Mouse (Mus musculus) forebrain, embryonic 11.5 days (tissue): ENCODE results near the gene Gm5157. TPM values are rescaled to one million over a fixed set of nuclear protein-coding genes. Genes with fewer than 3 reads are reported as not detected.
"Not testable (repeated sequence)": the region's sequence is repeated elsewhere in the genome, so short reads cannot be mapped to it uniquely, and the experiment has no call there.

Source experiments
- ATAC-seq: fragments of 200-750 bp; cut with Nextera tagmentation; replicated peaks from 2 replicates; pipeline ENCODE4 v1.8.0; 2017; ENCODE audit warnings: moderate TSS enrichment; ENCODE audit not compliant: low FRiP score
- DNase-seq: peaks from one replicate; pipeline ENCODE4 v3.0.0-alpha.2; 2017; ENCODE audit warnings: low spot score
- H3K27ac ChIP-seq: fragments of 300-500 bp; sonication (generic); 2 replicates; pipeline ENCODE4 v1.5.1; 2014; ENCODE audit warnings: low read depth, low read length
- H3K27me3 ChIP-seq: fragments of 300-500 bp; sonication (generic); 2 replicates; pipeline ENCODE4 v1.6.1; 2014; ENCODE audit warnings: mild to moderate bottlenecking, low read length, mixed read lengths; ENCODE audit not compliant: control insufficient read depth, insufficient read depth
- H3K36me3 ChIP-seq: fragments of 300-500 bp; sonication (generic); 2 replicates; pipeline ENCODE4 v1.6.1; 2014; ENCODE audit warnings: mild to moderate bottlenecking, low read length, moderate library complexity, mixed read lengths; ENCODE audit not compliant: control insufficient read depth, insufficient read depth
- H3K4me1 ChIP-seq: fragments of 300-500 bp; sonication (generic); replicated peaks from 2 replicates; pipeline ENCODE4 v1.6.1; 2014; ENCODE audit warnings: low read length, mixed read lengths; ENCODE audit not compliant: control insufficient read depth, insufficient read depth
- H3K4me2 ChIP-seq: fragments of 300-500 bp; sonication (generic); 2 replicates; pipeline ENCODE4 v1.6.1; 2014; ENCODE audit warnings: low read depth, mild to moderate bottlenecking, low read length, moderate library complexity, mixed read lengths; ENCODE audit not compliant: severe bottlenecking
- H3K4me3 ChIP-seq: fragments of 300-500 bp; sonication (generic); 2 replicates; pipeline ENCODE4 v1.5.1; 2014; ENCODE audit warnings: low read depth, low read length
- H3K9ac ChIP-seq: fragments of 300-500 bp; sonication (generic); 2 replicates; pipeline ENCODE4 v1.6.1; 2014; ENCODE audit warnings: low read length
- H3K9me3 ChIP-seq: fragments of 300-500 bp; sonication (generic); 2 replicates; pipeline ENCODE4 v1.6.1; 2016; ENCODE audit warnings: low read length, mixed read lengths; ENCODE audit not compliant: control insufficient read depth
- WGBS: fragments of 180-500 bp; shearing (Covaris S2); extraction: QIAGEN DNeasy Blood & Tissue Kit; methylation state at CpG from one replicate; pipeline ENCODE4 v1.1.7; 2014; 5-methylcytosine and 5-hydroxymethylcytosine counted together
- polyA plus RNA-seq: library from polyadenylated mRNA; unstranded; fragments of >200 nt; fragmentation: Nextera tagmentation; extraction: Ambion mirVana; gene quantifications from 2 replicates; pipeline ENCODE4 v1.2.1, GENCODE M21; 2014

Gene Gm5157
- not detected in 2 replicates for polyA plus RNA-seq

DNA sequence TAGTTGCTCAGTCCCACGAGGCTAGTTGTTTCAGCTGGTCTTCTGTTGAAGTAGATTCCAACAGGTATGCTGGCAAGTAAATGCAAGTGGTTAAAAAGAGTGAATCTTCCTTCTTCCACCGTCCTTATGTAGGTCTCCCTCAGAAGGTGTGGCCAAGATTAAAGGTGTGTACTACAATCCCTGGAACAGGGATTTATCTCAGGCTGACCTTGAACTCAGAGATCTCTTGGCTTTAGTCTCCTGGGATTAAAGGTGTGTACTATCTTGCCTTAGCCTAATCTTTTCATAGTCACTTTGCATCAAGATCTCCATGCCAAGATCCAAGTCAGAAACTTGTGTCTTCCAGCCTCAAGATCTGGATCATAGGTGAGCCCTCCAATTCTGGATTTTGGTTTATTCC, at the start of gene Gm5157:
Gene Gm5157 (minus strand): TSS at position 101 of the 400 bp plus-strand sequence.
- DNase-seq, H3K4me1 ChIP-seq, H3K4me2 ChIP-seq, H3K9ac ChIP-seq, H3K4me3 ChIP-seq, ATAC-seq, H3K36me3 ChIP-seq, H3K9me3 ChIP-seq, H3K27ac ChIP-seq, H3K27me3 ChIP-seq: not testable (repeated sequence)
- 46% methylated on average over 1 of the region's 2 CpGs for WGBS

DNA sequence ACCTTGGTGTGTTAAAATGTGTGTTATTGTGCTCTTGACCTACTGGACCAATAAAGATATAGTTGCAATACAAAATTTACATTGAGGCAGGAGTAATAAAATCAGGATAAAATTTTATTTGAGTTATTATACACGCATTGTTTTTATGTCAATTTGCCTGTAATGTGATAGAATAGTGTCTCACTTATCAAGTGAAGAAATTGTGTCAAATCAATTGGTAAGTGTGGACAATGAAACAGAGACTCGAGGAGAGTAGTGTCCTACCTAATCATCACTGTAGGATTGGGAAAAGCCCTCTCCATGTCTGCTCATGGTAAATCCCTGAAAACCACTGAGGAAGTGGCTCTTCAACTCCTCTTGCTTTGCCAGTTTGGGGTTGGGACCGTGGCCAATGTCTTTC, 28.3 kb downstream of the Gm5157 start, which contains the start of gene Vmn1r123:
Gene Vmn1r123 (plus strand): TSS at position 301 of the 400 bp plus-strand sequence.
- not testable (repeated sequence) for H3K27me3 ChIP-seq, H3K4me3 ChIP-seq, H3K27ac ChIP-seq, H3K9me3 ChIP-seq, DNase-seq, H3K36me3 ChIP-seq, ATAC-seq, H3K4me2 ChIP-seq, H3K9ac ChIP-seq, H3K4me1 ChIP-seq
- 25% methylated on average over 1 of the region's 3 CpGs for WGBS

Other genes with a start within 250 kb of the Gm5157 start
- not detected in 2 replicates for gene Vmn1r119, start 178.0 kb downstream of the Gm5157 start, polyA plus RNA-seq
- not detected in 2 replicates for gene Vmn1r120, start 136.6 kb downstream of the Gm5157 start, polyA plus RNA-seq
- gene Vmn1r121, start 91.9 kb downstream of the Gm5157 start, polyA plus RNA-seq: not detected in 2 replicates
- gene Vmn1r122, start 56.3 kb downstream of the Gm5157 start, polyA plus RNA-seq: not detected in 2 replicates
- not detected in 2 replicates for gene Vmn1r123, start 28.2 kb downstream of the Gm5157 start, polyA plus RNA-seq
- gene Vmn1r124, start 70.2 kb upstream of the Gm5157 start, polyA plus RNA-seq: not detected in 2 replicates
- gene Vmn1r125, start 81.8 kb upstream of the Gm5157 start, polyA plus RNA-seq: not detected in 2 replicates
- gene Vmn1r126, start 111.0 kb upstream of the Gm5157 start, polyA plus RNA-seq: not detected in 2 replicates
- gene Vmn1r127, start 129.4 kb upstream of the Gm5157 start, polyA plus RNA-seq: not detected in 2 replicates
- not detected in 2 replicates for gene Vmn1r128, start 158.9 kb upstream of the Gm5157 start, polyA plus RNA-seq
- not detected in 2 replicates for gene Vmn1r129, start 170.9 kb upstream of the Gm5157 start, polyA plus RNA-seq
- not detected in 2 replicates for gene Gm6882, start 242.3 kb upstream of the Gm5157 start, polyA plus RNA-seq